Mouse (Mus musculus) megakaryocyte, embryonic 14.5 days (primary cell): ENCODE results near the gene Ovca2.

Experiments used
- FLI1 ChIP-seq: IDR thresholded peaks from 2 replicates; pipeline ENCODE4 v1.6.1; 2012; ENCODE audit warnings: low read length, inconsistent platforms, mixed read lengths
- GATA1 ChIP-seq: IDR thresholded peaks from 3 replicates; pipeline ENCODE4 v1.6.1; 2012; ENCODE audit warnings: mixed read lengths, low read length, inconsistent platforms, borderline replicate concordance

DNA sequence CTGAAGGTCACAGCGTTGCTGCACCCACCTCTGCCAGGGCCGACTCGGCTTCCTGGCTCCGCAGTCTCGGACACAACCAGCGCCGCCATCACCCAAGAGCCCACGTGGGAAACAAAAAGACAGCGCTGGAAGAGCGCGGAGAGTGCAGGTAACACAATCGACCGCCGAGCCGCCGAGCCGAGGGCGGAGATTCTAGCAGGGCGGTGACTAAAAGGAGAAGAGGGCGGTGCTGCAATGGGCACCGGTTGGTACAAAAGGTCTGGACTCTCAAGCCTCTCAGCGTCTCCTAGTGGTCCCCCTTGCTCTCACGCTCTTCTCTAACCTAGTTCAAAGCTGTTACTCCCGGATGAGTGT lies 11.7 kb upstream of the Ovca2 start:
- TF ChIP-seq GATA1 (no peak), FLI1 (no peak)
